Mouse (Mus musculus): ENCODE results near the gene Bsn.
"Not testable (repeated sequence)": the region's sequence is repeated elsewhere in the genome, so short reads cannot be mapped to it uniquely, and the experiment has no call there.

Bsn gene

DNA sequence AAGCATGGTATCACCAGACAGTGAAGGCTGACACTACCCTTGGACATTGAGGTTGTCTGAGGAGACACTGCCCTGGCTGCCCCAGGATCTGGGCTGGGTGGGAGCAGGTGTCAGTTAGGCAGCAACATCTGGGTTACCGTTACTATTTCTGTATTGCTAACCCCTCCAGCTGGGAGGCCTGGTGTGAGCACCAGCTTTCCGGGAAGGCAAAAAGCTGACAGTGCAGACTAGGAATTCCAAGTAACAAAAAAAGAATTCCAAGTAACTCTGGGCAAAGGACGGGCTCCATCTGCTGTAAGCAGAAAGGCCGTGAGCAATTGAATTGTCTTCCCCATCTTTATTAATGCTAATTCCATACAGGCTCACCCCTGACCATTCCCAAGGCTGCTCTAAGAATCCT is 8.4 kb upstream of the Bsn start:
- DNase-seq (ENCODE audit: low read depth, low spot score): no peak

DNA sequence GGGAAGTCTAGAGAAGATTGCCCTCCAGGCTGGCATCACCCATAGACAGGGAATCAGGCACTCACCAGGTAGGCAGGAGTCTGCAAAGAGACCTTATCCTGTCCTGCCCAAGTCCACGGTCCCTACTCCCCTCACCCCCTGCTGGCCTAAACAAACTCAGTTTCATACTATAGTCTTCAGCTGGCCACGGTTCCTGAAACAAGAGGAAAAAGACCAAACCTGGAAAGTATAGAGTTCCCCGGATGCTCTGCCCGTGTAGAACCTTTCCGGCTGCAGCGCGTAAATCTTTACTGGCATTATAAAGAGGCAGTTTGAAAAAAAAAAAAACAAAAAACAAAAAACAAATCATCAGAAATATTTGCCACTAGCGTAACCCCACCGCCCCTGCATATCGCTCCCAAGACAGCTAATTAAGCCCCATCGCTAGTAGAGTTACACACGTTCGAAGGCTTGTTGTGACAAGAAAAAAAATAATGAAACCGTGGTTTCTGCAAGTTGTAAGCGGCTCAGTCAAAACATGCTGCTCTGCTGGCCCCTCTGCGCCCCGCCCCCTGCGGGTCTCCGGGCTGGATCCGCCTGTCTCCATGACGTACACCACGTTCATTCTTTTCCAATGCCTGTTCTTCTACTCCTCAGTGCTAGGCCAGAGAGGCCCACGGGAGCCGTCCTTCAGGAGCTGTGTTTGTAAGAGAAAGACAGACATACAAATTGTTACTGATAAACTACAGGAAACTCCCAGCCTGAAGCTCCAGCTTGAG is 6.9 kb upstream of the Bsn start:
- DNase-seq (ENCODE audit: low read depth, low spot score): no peak

DNA sequence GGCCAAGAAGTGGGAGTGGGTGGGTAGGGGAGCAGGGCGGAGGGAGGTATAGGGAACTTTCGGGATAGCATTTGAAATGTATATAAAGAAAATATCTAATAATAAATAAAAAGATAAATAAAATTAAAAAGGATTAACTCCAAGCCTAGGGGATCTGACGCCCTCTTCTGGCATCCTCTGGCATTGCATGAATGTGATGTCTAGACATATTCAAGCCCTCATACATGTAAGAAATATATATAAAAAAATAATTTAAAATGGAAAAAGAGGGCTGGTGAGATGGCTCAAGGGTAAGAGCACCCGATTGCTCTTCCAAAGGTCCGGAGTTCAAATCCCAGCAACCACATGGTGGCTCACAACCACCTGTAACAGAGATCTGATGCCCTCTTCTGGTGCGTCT is 6.0 kb upstream of the Bsn start:
- not testable (repeated sequence) for DNase-seq (ENCODE audit: low read depth, low spot score)

DNA sequence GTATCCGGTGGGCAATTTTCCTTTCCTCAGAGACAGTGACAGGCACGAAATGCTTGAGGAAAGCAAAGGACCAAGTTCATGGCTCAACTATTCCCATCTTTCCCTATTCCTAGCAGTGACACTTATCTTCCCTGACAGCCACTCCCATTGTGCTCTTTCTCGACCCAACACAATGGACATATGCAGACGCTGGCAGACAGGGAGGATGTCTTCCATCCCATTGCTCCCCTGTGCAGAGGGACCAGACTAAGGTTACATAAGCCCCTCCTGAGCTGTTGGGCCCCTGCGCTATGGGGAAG is 747 bp downstream of the Bsn start:
- DNase-seq (ENCODE audit: low read depth, low spot score): no peak

DNA sequence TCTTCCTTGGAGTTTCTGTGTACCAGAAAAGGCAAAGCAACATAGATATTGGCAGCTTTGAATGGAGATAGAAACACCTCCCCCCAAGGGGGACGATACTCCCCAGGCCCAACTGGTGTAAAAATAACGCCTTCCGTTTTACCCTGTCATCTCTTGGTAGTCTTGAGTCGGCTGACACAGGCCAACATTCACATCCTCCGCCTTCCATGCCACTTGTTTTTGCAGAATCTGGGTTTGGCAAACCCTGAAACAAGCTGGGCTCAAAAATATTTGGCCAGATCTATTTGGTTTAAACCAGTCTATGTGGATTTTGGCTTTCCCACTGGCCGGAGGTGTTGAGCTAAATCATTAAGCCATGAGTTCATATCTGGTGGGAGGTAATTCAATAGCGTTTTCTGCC is 1.2 kb downstream of the Bsn start:
- DNase-seq (ENCODE audit: low read depth, low spot score): no peak

DNA sequence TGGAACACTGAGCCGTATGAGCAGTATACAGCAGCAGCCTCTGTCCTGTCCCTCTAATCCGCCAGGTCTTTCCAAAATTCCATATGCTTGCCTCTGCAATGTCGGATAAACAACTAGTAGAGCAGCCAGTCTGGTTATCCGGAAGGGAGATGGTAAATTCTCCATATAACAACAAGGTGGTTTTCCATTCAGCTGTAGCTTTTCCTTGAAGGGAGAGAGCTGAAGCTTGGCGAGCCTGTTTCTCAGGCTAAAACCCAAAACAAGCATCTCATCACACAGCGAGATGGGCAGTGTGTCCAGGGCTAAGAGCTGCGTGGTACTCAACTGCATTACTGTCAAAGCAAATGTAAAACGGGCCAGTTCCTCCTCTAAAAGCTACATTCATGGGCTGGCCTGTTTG is 1.7 kb downstream of the Bsn start:
- DNase-seq (ENCODE audit: low read depth, low spot score): no peak

DNA sequence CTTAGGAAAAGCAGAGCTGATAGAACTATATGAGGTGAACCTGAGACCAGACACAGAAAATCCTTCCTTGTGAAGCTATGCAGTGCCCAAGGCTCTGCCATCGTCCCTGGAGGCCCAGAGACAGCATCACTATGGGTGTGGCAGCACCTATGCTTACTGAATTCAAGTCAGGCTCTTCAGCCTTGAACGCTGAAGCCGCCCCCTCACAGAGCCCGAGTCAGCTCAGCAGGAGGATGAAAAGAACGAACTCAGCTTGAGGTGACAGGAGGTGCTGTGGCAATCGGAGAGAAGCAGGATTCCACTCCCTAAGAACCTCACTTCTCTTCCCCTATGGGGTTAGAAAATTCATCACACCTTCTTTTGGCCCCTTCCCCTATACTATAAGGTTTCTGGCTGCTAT is 2.6 kb downstream of the Bsn start:
- no peak for DNase-seq (ENCODE audit: low read depth, low spot score)

DNA sequence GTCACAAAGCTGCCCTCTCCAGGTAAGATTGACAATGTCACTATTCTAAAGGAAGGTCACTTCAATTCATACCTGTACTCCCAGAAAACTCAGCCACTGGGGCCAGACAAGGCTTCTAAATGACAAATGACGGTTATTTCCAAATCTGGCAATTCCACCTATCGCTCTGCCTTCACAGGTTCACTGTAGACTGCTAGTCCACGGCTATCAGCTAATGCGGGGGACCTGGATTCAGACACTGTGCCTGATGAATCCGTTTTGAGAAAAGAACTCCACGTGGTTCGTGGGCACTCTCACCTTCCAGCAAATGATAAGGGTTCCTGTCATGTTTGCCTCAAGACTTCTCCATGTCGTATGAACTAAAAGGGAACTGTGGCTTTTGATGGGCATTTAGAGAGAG is 4.4 kb downstream of the Bsn start:
- no peak for DNase-seq (ENCODE audit: low read depth, low spot score)

DNA sequence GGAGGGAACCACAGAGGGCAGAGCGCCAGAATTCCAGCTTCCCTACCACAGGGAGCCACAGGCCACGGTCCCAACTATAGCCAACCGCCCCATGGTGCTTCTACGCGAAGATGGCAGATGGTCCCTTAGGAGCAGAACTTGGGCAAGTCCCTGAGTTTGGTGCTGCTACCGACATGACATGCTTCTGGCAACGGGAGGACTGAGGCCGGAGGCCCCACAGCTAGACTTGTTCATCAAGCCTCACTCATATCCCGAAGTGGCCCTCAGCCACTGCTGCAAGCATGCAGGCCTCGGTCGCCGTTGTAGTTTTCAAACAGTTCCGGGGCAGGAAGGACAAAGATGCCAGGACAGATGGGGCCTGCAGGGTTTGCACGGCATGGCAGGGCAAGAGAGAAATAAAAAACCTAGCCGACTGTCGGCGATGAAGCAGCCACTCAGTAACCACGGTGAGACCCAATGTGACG is 6.6 kb downstream of the Bsn start:
- no peak for DNase-seq (ENCODE audit: low read depth, low spot score)

DNA sequence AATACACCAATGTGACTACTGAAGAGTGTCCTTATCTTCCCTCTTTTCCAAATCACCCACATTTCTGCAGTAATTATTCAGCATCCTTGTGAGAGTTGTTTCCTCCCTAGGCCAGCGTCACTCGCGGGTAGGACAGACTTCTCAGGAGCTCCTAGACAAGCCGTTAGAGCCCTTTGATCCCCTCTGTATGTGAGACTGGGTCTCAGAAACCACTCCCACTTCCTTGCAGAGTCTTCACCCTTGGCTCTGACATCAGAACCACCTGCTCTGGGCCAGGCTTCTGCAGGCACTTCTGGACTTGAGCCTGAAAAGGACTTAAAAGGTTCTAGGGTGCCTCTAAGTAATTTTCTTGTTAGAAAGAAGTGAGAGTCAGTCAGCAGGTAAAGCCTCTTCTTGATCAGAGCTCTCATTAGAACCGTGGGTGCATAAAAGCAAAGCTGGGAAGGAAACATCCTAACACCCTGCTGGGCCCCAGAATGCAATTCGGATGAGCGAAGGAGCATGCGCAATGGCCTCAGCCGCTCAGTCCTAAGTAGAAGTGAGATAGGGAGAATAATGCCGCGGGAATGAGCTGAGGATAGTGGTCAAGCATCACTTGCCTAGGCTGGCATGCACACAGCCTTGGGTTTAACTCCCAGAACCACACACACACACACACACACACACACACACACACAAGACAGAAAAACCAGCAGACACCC is 7.2 kb downstream of the Bsn start:
- DNase-seq (ENCODE audit: low read depth, low spot score): peak; percentile 76

DNA sequence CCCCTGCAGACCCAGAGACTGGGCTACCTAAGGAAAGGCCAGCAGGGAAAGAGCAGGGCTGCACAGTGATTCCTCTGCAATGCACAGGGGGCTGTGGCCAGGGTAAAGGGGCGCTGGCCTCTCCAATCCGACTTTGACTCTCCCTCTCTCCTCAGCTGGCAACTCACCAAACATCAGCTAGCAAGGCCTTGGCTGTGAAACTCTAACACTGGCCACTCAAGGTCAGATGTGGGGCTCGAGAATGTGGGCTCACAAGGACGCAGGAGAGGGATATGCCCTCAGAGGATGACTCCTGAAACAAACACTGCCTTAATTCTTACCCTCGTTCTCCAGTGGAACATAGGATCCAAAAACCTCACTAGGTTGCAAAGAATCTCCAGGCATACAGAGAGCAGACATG is 11.8 kb downstream of the Bsn start:
- no peak for DNase-seq (ENCODE audit: low read depth, low spot score)

DNA sequence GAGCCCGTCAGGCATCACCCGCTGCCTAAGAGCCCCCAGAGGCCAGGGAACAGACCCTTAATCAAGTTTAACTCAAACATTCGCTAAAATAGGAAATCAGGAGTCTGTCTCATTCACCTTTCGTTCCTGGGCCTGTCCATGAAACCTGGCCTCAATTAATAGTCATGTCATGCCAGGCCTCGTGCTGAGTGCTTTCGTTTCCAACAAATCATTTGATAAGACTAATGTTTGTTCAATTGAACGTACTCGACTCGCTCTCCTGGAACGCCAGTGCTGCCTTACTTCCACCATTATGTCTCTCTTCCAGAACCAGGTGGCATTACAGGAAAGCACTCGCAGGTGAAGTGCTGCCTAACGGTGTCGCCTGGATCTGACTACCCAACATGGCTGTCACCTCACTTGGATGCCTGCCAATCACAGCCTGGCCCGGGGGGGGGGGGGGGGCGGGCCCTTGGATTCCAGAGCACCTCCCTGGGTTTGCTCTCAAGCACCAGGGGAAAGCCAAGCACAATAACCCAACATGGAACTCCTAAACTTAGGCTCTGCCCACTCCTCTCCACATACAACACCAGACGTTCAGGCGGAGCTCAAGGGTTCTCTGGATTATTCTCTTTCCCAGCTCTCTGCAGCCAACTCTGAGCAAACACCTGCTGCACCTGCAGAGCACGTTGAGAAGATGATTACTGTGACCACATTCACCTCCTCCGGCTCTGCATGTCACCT is 14.9 kb downstream of the Bsn start:
- no peak for DNase-seq (ENCODE audit: low read depth, low spot score)

DNA sequence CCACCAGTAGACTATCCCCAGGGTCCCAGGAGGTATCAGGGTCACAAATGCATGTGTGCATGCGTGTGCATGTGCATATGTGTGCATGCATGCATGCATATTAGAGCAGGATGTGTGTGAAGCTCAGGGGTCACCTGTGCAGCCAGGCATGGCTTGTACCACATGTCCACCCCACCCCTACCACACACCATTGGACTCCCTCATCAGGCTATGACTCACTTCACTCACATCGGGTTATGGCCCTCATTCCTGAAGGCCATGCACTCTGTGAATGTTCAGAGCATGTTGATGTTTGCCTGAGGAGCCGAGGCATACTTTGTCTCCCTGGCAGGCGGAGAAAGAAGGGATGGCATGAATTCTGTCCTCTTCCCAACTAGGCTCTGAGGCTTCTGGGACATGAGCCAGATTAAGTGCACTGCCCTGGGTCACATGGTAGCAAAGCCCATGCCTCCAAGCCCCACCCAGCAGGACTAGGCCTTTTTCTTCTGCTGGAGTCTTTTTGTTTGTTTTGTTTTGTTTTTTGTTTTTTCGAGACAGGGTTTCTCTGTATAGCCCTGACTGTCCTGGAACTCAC is 17.3 kb downstream of the Bsn start:
- DNase-seq (ENCODE audit: low read depth, low spot score): no peak

DNA sequence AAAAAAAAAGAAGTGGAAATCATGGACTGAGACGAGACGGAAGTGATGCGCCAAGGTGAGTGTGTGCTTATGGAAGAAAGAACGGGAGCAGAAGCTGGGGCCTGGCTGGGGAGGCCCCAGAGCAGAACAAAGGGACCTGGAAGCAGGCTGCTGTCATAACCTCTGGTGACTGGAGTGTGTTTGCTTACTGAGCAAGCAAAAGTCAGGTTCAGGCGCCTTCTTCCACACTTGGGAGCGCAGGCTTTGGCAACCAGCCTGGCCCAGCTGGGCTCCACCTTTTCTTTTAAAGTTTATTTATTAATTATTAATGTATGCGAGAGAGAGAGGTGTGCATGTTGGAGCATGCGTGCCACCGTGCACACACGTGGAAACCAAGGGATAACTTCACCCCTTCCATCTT is 20.4 kb downstream of the Bsn start:
- DNase-seq (ENCODE audit: low read depth, low spot score): no peak

DNA sequence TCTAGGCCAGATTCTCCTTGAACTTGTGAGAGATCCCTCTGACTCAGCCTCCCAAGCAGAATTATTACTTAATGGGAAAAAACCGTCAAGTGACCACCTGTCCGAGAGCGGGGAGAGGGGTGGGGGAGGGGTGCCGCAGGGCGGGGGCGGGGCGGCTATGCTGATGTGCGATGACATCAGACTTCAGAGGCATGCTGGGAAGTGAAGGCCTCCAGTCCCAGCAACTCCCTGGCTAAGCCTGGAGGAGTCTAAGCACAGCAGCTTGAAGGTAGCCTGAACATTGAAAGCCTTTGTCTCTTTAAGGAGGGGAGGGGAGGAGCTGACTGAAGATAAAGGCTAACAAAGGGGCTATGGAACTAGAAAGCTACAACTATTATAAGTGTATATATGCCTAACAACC is 25.0 kb downstream of the Bsn start:
- DNase-seq (ENCODE audit: low read depth, low spot score): peak; percentile 90

DNA sequence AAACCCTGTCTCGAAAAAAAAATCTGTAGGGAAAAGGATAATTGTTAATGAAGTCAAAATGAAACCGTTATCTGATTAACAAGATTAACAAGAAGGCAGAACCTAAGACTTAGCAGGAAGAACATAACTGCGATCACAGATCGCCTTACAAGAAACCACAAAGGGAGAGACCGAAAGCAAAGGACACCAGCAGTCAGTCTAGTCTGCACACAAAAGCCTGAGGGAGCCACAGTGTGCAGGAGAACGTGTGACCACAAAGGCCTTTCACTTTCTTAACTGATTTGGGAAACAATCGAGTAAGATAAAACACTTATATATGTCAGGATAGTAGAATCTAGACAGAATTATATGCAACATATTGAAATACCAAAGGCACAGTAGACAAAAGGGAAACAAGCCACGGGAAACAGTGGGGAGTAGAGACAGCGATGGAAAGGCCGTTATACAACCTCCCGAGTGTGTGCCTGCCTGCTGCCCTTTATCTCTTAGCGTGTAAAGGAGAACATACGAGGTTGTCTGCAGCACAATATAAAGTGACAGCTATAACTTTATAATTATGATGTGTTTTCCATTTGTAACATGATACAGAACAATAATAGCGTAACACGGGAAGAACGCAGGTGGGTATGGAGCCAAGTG is 26.4 kb downstream of the Bsn start:
- no peak for DNase-seq (ENCODE audit: low read depth, low spot score)

DNA sequence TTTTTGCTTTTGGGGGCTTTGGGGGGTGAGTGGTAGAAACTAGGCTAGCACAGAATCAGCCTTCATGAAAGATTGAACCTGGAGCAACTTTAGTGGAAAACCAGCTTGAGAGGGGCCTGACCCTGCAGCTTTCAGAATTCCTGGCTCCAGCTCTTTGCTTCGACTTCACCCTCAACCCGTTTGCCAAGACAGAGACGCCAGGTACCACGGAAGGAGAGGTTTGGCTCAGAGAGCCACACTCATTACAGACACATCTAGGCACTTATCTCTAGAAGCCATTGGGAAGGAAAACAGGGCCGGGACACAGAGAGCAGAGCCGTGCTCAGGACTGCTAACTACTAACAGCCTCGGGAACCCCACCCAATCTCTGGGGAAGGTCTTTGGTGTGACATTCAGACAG is 32.3 kb downstream of the Bsn start:
- DNase-seq (ENCODE audit: low read depth, low spot score): no peak

DNA sequence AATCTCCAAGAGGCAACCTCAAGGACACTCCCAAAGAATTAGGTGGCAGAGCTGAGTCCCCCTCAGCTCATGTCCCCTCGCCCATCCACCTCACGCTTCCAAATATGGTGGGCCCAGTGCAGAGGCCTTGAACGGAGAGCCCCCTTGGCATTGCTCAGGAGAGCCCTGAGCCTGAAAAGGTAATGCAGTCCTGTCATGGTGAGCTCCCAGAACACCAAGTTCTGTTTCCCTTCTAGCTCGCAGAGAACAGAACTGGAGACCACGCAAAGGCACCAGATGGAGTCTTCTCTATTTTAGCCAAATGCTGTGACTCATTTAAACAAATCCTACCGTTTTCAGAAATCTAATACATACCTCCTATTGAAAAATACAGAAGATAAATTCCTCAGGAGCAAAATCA is 32.7 kb downstream of the Bsn start:
- no peak for DNase-seq (ENCODE audit: low read depth, low spot score)

DNA sequence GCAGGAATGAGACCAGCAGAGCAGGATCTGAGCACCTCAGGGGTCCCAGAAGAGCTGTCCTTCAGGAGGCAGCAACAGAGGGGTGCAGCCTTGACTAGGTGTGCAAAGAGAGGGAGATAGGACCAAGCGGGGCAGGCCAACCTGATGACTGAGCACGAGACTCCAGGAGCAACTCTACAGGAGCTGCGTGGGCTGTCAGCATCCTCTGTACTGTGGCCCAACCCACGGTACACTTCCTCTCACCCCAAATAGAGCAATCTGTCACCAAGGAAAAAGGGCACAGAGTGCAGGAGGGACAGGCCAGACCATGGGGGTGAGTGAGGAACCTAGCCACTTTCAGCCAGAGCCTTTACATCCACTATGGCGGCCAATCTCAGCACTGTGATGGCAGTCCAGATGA is 33.4 kb downstream of the Bsn start:
- DNase-seq (ENCODE audit: low read depth, low spot score): no peak

DNA sequence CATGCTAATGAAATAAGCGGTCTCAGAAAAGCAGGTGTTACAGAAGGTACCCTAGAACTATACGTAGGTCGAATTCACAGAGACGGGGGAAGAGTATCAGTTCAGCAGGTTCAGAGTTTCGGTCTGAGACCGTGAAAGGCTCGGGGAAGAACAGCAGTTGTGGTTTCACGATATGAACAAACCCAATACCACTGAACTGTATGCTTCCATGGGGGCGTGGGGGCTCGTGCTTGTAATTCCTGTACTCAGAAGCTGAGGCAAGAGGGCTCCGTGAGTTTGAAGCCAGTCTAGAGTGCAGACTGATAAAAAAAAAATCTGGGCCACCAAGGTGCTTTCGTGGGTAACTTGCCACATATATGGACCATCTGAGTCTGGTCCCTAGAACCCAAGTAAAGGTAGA is 35.4 kb downstream of the Bsn start:
- no peak for DNase-seq (ENCODE audit: low read depth, low spot score)

DNA sequence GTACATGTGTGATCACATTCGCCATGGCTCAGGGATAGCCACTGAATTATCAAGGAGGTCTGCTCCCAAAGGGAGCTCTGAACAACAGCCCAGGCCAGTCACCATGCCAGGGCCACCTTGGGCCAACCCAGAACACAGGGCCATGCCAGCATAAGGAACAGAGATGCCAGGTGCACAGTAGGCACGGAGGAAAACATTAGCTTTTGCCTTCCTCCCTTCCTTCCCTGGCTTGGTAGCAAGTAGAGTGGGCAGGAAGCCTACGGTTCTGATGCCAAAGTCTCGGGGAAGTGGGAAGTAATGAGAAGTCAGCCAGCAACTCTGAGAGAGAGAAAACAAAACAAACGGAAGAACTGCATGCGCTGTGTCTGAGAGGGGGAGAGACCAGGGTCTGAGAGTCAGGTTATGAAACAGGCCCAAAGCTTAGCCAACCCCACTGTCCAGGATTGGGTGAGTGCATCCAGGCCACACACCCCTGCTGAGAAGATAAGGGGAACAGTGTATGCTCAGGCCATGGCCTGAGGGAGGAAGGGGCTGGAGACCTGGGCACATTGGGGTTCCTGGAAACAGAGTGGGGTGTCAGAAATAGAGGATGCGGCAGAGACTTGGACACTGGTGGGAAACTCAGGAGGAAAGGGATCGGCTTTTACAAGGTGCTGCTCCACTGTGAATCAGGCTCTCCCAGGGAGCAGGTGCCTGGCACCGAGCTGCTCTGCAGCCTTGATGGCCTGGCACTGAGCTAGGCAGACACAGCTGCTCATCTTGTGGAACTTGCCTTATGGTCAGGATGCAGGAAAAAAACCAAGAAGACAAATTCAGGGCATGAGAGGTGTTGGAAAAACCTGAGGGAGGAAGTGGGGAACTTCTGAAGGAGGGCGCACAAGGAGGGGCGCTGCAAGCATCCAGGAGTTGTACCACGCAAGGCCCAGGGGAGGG is 36.4 kb downstream of the Bsn start:
- DNase-seq (ENCODE audit: low read depth, low spot score): no peak

Measured in ES-CJ7 (cell line).